Mouse (Mus musculus): ENCODE results near the gene Ctdsp1. TPM values are rescaled to one million over a fixed set of nuclear protein-coding genes. Genes with fewer than 3 reads are reported as not detected.
"Not testable (repeated sequence)": the region's sequence is repeated elsewhere in the genome, so short reads cannot be mapped to it uniquely, and the experiment has no call there.

Ctdsp1 gene
- polyA plus RNA-seq, 1 experiment from 2014 or later = 82.0 TPM

DNA sequence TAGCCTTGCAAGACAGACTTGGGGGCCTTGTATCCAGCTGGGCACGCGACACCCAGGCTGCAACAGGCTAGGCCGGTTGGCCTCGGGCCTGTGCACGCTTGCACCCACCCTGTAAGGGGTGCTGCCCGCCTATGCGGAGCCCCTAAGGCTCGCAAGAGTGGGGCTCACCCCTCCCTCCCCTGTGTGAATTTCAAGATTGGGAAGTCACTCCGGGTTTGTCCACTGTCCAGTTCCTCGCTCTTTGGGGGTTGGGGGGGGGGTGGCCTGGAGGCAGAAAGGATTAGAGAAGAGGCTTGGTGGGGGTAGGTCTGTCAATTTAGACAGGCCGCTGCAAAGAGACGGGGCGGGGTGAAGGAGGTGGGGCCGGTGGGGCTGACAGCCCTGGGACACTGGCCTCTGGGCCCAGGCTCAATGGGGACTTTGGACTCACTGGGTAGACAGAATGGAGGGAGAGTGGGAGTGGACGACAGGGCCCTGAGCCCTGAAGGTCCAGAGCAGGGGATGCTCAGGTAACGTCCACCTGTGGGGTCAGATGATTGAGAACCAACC is 1.2 kb downstream of the Ctdsp1 start:
- Histone ChIP-seq H3K9me3 (replicated peaks) (no peaks in the 10 kb centered on the region), H3K4me2 (peak overlapping the region; percentile 93), H3K36me3 (peaks cover 24% of the 10 kb centered on the region), H3K9ac (peak overlapping the region; percentile 99), H3K27me3 (no peaks in the 10 kb centered on the region), H3K27ac (peak overlapping the region; percentile 98), H3K4me3 (replicated peaks) (peak overlapping the region; percentile 97), H3K4me1 (peaks cover 60% of the 10 kb centered on the region)
- peak; percentile 14 for ATAC-seq (replicated peaks; ENCODE audit: low FRiP score)
- WGBS = under 1% methylated on average over 16 of the region's 16 CpGs

DNA sequence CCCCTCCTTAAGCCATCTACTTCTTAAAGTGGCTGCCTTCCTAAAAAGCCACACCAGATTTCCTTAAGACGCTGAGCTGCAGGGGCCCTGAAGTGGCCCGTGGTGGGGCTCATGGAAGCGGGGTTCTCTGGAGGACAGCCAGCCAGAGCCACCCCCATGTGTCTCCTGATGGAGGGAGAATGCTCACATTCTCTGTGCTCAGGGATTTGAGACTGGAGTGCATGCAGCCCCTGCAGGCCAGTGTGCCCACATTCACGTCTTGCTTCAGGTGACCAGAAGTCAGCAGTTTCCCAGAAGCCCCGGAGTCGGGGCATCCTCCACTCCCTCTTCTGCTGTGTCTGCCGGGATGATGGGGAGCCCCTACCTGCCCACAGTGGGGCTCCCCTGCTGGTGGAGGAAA is 1.7 kb downstream of the Ctdsp1 start:
- Histone ChIP-seq H3K9me3 (replicated peaks) (no peaks in the 10 kb centered on the region), H3K9ac (peak overlapping the region; percentile 99), H3K4me3 (replicated peaks) (peak overlapping the region; percentile 97), H3K36me3 (peaks cover 24% of the 10 kb centered on the region), H3K4me1 (peaks cover 60% of the 10 kb centered on the region), H3K27ac (peak overlapping the region; percentile 98), H3K27me3 (no peaks in the 10 kb centered on the region), H3K4me2 (peak overlapping the region; percentile 93)
- 42% methylated on average over 7 of the region's 7 CpGs for WGBS
- ATAC-seq (replicated peaks; ENCODE audit: low FRiP score) = no peak

DNA sequence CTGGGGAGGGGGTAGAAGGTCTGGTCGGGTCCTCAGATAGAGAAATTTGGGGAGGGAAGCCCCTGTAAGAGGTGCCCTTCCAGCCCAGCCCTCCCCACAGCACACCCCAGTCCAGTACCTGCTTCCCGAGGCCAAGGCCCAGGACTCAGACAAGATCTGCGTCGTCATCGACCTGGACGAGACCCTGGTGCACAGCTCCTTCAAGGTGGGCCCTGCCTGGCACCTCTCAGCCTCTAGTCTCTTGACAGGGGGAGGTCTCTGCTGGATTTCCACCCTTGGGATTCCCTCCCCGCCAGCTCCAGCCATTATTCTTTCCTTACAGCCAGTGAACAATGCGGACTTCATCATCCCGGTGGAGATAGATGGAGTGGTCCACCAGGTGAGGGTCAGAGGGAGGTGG is 2.4 kb downstream of the Ctdsp1 start:
- Histone ChIP-seq H3K4me1 (peaks cover 62% of the 10 kb centered on the region), H3K27ac (peak overlapping the region; percentile 98; the same call in 1 of the 2 replicates), H3K9me3 (replicated peaks) (no peaks in the 10 kb centered on the region), H3K9ac (no peak overlapping the region), H3K4me3 (replicated peaks) (peak overlapping the region; percentile 97; the same call in 1 of the 2 replicates), H3K27me3 (no peaks in the 10 kb centered on the region), H3K36me3 (peaks cover 24% of the 10 kb centered on the region), H3K4me2 (peak overlapping the region; percentile 93; the same call in 1 of the 2 replicates)
- no peak for ATAC-seq (replicated peaks; ENCODE audit: low FRiP score)
- WGBS = 85% methylated on average over 9 of the region's 9 CpGs

DNA sequence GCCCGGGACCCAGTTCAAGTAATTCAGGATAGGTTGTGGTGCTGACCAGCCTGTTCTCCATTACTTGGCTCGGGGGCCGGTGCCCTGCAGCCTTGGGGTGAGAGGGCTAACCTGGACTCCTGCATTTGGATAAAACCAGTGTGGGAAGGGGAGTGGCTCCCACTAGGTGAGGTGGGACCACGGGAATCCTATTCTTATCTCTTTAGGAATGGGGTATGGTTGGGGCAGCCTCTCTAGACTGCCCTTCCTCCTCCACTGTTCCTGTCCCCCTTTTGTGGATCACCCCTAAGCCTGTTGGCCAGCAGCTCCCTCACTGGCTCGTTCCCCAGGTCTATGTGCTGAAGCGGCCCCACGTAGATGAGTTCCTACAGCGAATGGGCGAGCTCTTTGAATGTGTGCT is 3.0 kb downstream of the Ctdsp1 start:
- Histone ChIP-seq H3K4me2 (no peak overlapping the region), H3K9me3 (replicated peaks) (no peaks in the 10 kb centered on the region), H3K27me3 (no peaks in the 10 kb centered on the region), H3K27ac (no peak overlapping the region), H3K9ac (no peak overlapping the region), H3K36me3 (peaks cover 24% of the 10 kb centered on the region), H3K4me1 (peaks cover 60% of the 10 kb centered on the region), H3K4me3 (replicated peaks) (no peak overlapping the region)
- no peak for ATAC-seq (replicated peaks; ENCODE audit: low FRiP score)
- 90% methylated on average over 9 of the region's 9 CpGs for WGBS

DNA sequence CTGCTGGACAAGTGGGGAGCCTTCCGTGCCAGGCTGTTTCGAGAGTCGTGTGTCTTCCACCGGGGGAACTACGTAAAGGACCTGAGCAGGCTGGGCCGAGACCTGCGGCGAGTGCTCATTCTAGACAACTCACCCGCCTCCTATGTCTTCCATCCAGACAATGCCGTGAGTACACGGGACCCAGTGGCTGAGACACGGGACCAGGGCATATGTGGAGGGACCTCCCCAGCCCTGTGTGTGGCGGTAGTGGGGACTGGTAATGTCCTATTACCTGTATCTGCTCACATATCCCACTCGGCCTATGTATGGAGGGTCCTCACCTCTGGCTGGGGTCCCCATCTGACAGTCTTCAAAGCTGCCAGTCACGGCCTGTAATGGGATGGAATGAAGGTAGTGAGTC is 3.5 kb downstream of the Ctdsp1 start:
- no peak overlapping the region for H3K4me2 ChIP-seq
- H3K27me3 ChIP-seq = no peaks in the 10 kb centered on the region
- no peak overlapping the region for H3K27ac ChIP-seq
- ATAC-seq (replicated peaks; ENCODE audit: low FRiP score) = no peak
- H3K36me3 ChIP-seq = peaks cover 24% of the 10 kb centered on the region
- no peak overlapping the region for H3K9ac ChIP-seq
- no peak overlapping the region for H3K4me3 ChIP-seq (replicated peaks)
- no peaks in the 10 kb centered on the region for H3K9me3 ChIP-seq (replicated peaks)
- 92% methylated on average over 15 of the region's 15 CpGs for WGBS
- peaks cover 55% of the 10 kb centered on the region for H3K4me1 ChIP-seq

DNA sequence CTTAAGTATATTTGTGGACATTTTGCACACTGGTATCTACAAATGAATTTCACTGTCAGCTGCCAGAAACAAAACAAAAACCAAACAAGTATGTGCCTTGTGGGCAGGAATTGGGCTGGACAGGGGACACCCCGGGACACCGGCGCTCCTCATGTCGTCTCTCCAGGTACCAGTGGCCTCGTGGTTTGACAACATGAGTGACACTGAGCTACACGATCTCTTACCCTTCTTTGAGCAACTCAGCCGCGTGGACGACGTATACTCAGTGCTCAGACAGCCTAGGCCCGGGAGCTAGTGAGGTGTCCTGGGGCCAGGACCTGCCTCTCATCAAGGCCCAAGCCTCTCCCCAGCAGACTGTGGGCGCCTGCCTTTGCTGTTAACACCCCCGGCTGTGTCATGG is 4.0 kb downstream of the Ctdsp1 start:
- peaks cover 51% of the 10 kb centered on the region for H3K4me1 ChIP-seq
- no peak overlapping the region for H3K4me2 ChIP-seq
- H3K27ac ChIP-seq = no peak overlapping the region
- H3K4me3 ChIP-seq (replicated peaks) = no peak overlapping the region
- WGBS = 88% methylated on average over 13 of the region's 13 CpGs
- H3K9ac ChIP-seq = no peak overlapping the region
- no peaks in the 10 kb centered on the region for H3K27me3 ChIP-seq
- H3K9me3 ChIP-seq (replicated peaks) = no peaks in the 10 kb centered on the region
- ATAC-seq (replicated peaks; ENCODE audit: low FRiP score) = no peak
- H3K36me3 ChIP-seq = peaks cover 24% of the 10 kb centered on the region

DNA sequence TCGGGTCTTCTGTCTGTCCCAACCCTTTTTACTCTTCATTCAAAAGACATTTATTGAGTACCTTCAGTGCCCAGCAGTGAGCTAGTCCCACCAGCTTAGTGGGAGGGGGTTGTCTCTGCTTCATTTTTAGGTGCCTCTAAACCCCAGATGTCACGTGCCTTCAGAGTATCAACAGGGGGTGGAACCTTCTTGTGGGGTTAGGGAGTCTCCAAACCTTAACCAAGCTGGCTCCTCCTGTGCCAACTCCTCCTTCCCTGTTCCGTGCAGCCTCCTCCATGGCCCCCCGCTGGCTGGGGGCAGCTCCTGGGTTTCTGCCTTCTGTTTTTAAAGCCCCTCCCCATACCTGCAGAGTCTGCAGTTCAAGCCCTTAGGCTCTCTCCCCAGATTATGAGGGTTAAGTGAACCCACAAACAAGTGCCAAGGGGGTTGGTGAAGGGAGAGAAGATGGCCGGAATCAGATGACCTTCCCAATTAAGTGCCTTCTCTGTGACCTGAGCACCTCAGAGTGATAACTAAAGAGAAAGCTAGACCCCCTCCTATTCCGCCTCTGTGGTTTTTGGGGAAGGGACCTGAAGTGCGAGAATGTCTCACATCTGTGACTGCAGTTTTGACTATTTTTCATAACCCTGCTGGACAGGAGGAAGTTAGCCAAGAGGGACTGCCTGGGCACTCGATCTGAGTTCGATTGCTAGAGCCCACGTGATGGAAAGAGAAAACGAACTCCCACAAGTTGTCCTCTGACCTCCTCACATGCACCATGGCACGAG is 5.3 kb downstream of the Ctdsp1 start:
- ATAC-seq (replicated peaks; ENCODE audit: low FRiP score); H3K27me3 ChIP-seq; H3K9me3 ChIP-seq (replicated peaks); H3K9ac ChIP-seq: not testable (repeated sequence)
- peak overlapping the region; percentile 48 for H3K4me3 ChIP-seq (replicated peaks)
- H3K4me2 ChIP-seq = peak overlapping the region; percentile 90
- peak overlapping the region; percentile 97 for H3K27ac ChIP-seq
- 9% methylated on average over 12 of the region's 12 CpGs for WGBS
- peaks cover 43% of the 10 kb centered on the region for H3K4me1 ChIP-seq
- H3K36me3 ChIP-seq = peaks cover 24% of the 10 kb centered on the region

DNA sequence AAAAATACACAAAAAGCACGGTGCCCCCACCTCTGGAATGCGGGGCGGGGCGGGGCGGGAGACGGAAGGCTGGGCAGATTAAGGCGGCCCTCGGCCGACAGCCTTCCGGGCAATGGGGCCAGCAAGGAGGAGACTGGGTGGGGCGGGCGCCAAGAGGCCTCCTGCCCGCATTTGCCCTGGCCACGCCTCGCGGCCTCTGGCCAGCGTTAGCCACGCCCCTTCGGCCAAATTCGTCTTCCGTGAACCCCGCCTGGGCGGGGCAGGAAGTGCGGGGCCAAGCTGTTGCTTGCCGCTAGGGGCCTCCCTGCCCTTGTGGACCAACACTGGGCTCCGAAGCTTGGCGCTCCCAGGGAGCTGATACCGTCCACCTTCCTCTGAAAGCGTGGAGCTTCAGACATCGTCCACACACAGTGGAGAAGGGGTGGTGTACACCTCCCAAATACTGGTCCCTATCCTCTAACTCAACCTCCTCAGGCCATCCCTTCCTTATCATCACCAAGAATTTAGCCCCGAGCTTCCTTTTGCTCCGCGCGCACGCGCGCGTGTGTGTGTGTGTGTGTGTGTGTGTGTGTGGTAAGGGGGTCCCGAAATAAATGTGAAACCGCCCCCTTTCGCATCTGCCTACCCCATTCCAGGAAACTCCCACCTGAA is 6.1 kb downstream of the Ctdsp1 start:
- Histone ChIP-seq H3K4me2 (peak overlapping the region; percentile 90), H3K27ac (peak overlapping the region; percentile 97), H3K9me3 (replicated peaks) (no peaks in the 10 kb centered on the region), H3K4me3 (replicated peaks) (peak overlapping the region; percentile 48), H3K27me3 (no peaks in the 10 kb centered on the region), H3K36me3 (peaks cover 24% of the 10 kb centered on the region), H3K9ac (peak overlapping the region; percentile 55), H3K4me1 (peaks cover 43% of the 10 kb centered on the region)
- WGBS = under 1% methylated on average over 41 of the region's 41 CpGs
- peak; percentile 95 for ATAC-seq (replicated peaks; ENCODE audit: low FRiP score)

DNA sequence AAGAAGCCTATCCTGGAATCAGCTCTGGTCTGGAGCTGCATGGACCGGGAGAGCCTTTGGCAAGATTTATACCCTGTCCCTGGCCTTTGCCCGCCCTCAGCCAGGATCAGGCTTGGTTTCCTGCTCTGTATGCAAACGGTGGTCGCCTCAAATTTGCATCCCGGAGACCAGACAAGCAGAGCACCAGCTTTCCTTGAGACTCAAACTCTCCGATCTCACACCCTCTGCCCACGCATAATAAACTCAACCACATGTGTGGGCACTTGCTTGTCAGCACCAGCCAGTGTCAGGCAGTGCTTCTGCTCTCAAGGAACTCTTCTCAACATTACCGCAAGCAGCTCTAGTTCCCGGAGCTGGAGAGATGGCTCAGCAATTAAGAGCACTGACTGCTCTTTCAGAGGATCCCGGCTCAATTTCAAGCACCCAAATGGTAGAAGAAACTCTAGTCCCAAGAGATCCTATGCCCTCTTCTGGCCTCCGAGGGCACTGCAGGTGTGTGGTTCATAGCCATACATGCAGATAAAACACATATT is 6.7 kb downstream of the Ctdsp1 start:
- Histone ChIP-seq H3K9ac (peak overlapping the region; percentile 55), H3K4me1 (peaks cover 38% of the 10 kb centered on the region), H3K9me3 (replicated peaks) (no peaks in the 10 kb centered on the region), H3K27ac (peak overlapping the region; percentile 97), H3K4me2 (peak overlapping the region; percentile 90), H3K36me3 (peaks cover 24% of the 10 kb centered on the region), H3K27me3 (no peaks in the 10 kb centered on the region), H3K4me3 (replicated peaks) (peak overlapping the region; percentile 48)
- peak; percentile 57 for ATAC-seq (replicated peaks; ENCODE audit: low FRiP score)
- 3% methylated on average over 11 of the region's 11 CpGs for WGBS

DNA sequence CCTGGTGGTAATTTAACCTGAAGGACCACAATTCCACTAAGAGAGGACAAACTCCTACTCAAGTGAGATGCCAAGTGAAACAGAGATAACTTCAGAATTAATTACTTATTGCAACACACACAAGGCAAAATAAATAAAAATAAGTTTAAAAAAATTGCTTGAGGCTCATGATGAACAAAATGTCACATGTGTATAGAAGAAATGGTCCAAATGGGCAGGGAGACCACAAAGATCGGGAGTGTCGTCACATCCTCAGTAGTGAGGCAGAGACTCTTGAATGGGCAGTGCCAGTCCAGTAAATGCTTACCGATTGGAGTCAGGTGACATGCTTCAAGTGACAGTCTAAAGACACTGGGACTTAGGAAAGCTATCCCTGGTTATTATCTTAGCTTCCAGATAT is 9.2 kb downstream of the Ctdsp1 start:
- no peak for ATAC-seq (replicated peaks; ENCODE audit: low FRiP score)
- Histone ChIP-seq H3K4me3 (replicated peaks) (no peak overlapping the region), H3K4me2 (no peak overlapping the region), H3K9ac (no peak overlapping the region), H3K27ac (no peak overlapping the region), H3K4me1 (peaks cover 18% of the 10 kb centered on the region), H3K9me3 (replicated peaks) (no peaks in the 10 kb centered on the region), H3K27me3 (no peaks in the 10 kb centered on the region), H3K36me3 (no peaks in the 10 kb centered on the region)
- 76% methylated on average over 3 of the region's 3 CpGs for WGBS

DNA sequence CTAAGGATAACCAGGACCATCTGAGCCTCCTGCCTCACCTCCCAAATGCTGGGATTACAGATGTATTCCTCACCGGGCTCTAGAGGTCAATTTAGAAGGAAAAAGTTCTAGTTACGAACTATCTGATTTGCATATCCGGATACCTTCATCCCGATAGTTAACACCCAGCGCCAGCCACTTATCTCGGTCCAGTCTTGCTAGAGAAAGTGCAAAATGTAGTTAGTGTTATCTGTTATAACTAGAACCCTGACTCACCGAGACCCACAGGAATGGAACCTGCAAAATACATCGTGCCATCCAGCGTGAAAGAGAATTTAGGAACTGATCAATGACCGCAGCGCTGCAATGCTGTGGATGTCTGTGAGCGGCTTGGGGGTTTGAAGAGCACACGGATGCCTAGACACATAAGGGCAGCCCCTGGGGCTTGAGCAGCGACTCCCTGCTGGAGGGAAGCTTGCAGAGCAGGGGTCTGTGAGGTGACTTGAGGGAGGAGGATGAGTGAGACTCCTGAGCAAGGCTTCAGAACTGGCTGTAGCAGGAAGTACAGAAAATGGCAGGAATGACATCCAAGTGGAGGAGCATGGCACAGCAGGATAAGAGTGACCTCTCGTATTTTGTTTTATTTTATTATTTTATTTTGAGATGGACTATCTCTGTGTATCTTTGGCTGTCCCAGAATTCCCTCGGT is 9.8 kb downstream of the Ctdsp1 start:
- Histone ChIP-seq H3K4me1 (peaks cover 18% of the 10 kb centered on the region), H3K9me3 (replicated peaks) (no peaks in the 10 kb centered on the region), H3K27ac (no peak overlapping the region), H3K4me2 (no peak overlapping the region), H3K36me3 (no peaks in the 10 kb centered on the region), H3K9ac (no peak overlapping the region), H3K4me3 (replicated peaks) (no peak overlapping the region), H3K27me3 (no peaks in the 10 kb centered on the region)
- 59% methylated on average over 16 of the region's 16 CpGs for WGBS
- no peak for ATAC-seq (replicated peaks; ENCODE audit: low FRiP score)

All from kidney, embryonic 15.5 days (tissue).